Mouse (Mus musculus) cerebellum, adult 11-12 months (tissue): ENCODE data around the gene Snx6.
"Not testable (repeated sequence)": the region's sequence is repeated elsewhere in the genome, so short reads cannot be mapped to it uniquely, and the experiment has no call there.

Experiments
- DNase-seq: peaks from one replicate; pipeline ENCODE4 v3.0.0; 2022

Gene Snx6

GRCm38 (mm10) chr12:54795153-54795998 is at the start of gene Snx6:
TSS of gene Snx6 (minus strand) at chr12:54795703.
- peak; percentile 81 for DNase-seq

- DNase-seq: no peak
Observed at GRCm38 (mm10) chr12:54844415-54844814, 48.9 kb upstream of the Snx6 start.

GRCm38 (mm10) chr12:54841576-54841975 is 46.1 kb upstream of the Snx6 start:
- no peak for DNase-seq

GRCm38 (mm10) chr12:54839815-54840214 is 44.3 kb upstream of the Snx6 start:
- no peak for DNase-seq

GRCm38 (mm10) chr12:54838931-54839330 is 43.4 kb upstream of the Snx6 start:
- no peak for DNase-seq

- DNase-seq: no peak
Observed at GRCm38 (mm10) chr12:54835608-54836570, 40.4 kb upstream of the Snx6 start.

- peak; percentile 19 for DNase-seq
Observed at GRCm38 (mm10) chr12:54834925-54835447, 39.5 kb upstream of the Snx6 start.

- DNase-seq: no peak
Observed at GRCm38 (mm10) chr12:54833856-54834399, 38.4 kb upstream of the Snx6 start.

- DNase-seq: not testable (repeated sequence)
Observed at GRCm38 (mm10) chr12:54831927-54832326, 36.4 kb upstream of the Snx6 start.

- peak; percentile 60 for DNase-seq
Observed at GRCm38 (mm10) chr12:54830574-54830973, 35.1 kb upstream of the Snx6 start.

GRCm38 (mm10) chr12:54829876-54830275 is 34.4 kb upstream of the Snx6 start:
- no peak for DNase-seq

GRCm38 (mm10) chr12:54828043-54828442 is 32.5 kb upstream of the Snx6 start:
- DNase-seq: no peak

GRCm38 (mm10) chr12:54825202-54825601 is 29.7 kb upstream of the Snx6 start:
- DNase-seq: no peak

GRCm38 (mm10) chr12:54822836-54823426 is 27.4 kb upstream of the Snx6 start:
- DNase-seq: no peak

GRCm38 (mm10) chr12:54820684-54821161 is 25.2 kb upstream of the Snx6 start:
- no peak for DNase-seq

- no peak for DNase-seq
Observed at GRCm38 (mm10) chr12:54819181-54819935, 23.9 kb upstream of the Snx6 start.

- no peak for DNase-seq
Observed at GRCm38 (mm10) chr12:54810142-54810541, 14.6 kb upstream of the Snx6 start.

- DNase-seq: no peak
Observed at GRCm38 (mm10) chr12:54807481-54807880, 12.0 kb upstream of the Snx6 start.

GRCm38 (mm10) chr12:54806131-54806530 is 10.6 kb upstream of the Snx6 start:
- no peak for DNase-seq

- no peak for DNase-seq
Observed at GRCm38 (mm10) chr12:54805254-54806002, 9.9 kb upstream of the Snx6 start.

GRCm38 (mm10) chr12:54803531-54803930 is 8.0 kb upstream of the Snx6 start:
- no peak for DNase-seq
